Mouse (Mus musculus): ENCODE results near the gene 4930562C15Rik. TPM values are rescaled to one million over a fixed set of nuclear protein-coding genes. Genes with fewer than 3 reads are reported as not detected.

4930562C15Rik gene
- polyA plus RNA-seq, 1 experiment from 2014 or later, result not detected

GRCm38 (mm10) chr16:4907386-4907785 lies 72.2 kb downstream of the 4930562C15Rik start:
- Histone ChIP-seq H3K9ac (no peak overlapping the region), H3K27ac (no peak overlapping the region), H3K27me3 (no peaks in the 10 kb centered on the region), H3K4me3 (replicated peaks) (no peak overlapping the region), H3K4me1 (replicated peaks) (peaks cover 55% of the 10 kb centered on the region), H3K9me3 (replicated peaks) (no peaks in the 10 kb centered on the region), H3K36me3 (peaks cover 28% of the 10 kb centered on the region), H3K4me2 (no peak overlapping the region)
- no peak for DNase-seq
- no peak for ATAC-seq (ENCODE audit: low read depth)
- WGBS (ENCODE audit: insufficient replicate concordance), result 51% methylated on average over 2 of the region's 2 CpGs

GRCm38 (mm10) chr16:4907972-4908371 lies 72.8 kb downstream of the 4930562C15Rik start:
- H3K9ac ChIP-seq, result no peak overlapping the region
- no peak overlapping the region for H3K4me3 ChIP-seq (replicated peaks)
- ATAC-seq (ENCODE audit: low read depth) (peak; percentile 71), DNase-seq (peak; percentile 18)
- no peaks in the 10 kb centered on the region for H3K27me3 ChIP-seq
- peaks cover 32% of the 10 kb centered on the region for H3K36me3 ChIP-seq
- H3K27ac ChIP-seq, result no peak overlapping the region
- peaks cover 55% of the 10 kb centered on the region for H3K4me1 ChIP-seq (replicated peaks)
- WGBS (ENCODE audit: insufficient replicate concordance), result 26% methylated on average over 4 of the region's 5 CpGs
- H3K9me3 ChIP-seq (replicated peaks), result no peaks in the 10 kb centered on the region
- no peak overlapping the region for H3K4me2 ChIP-seq

- peaks cover 48% of the 10 kb centered on the region for H3K4me1 ChIP-seq (replicated peaks)
- no peak overlapping the region for H3K4me3 ChIP-seq (replicated peaks)
- H3K4me2 ChIP-seq, result no peak overlapping the region
- ATAC-seq (ENCODE audit: low read depth) (no peak), DNase-seq (no peak)
- H3K27me3 ChIP-seq, result no peaks in the 10 kb centered on the region
- WGBS (ENCODE audit: insufficient replicate concordance), result 87% methylated on average over 2 of the region's 2 CpGs
- H3K9me3 ChIP-seq (replicated peaks), result no peaks in the 10 kb centered on the region
- no peak overlapping the region for H3K27ac ChIP-seq
- H3K36me3 ChIP-seq, result peaks cover 39% of the 10 kb centered on the region
- no peak overlapping the region for H3K9ac ChIP-seq
Measured at GRCm38 (mm10) chr16:4909745-4910144, 74.5 kb downstream of the 4930562C15Rik start.

GRCm38 (mm10) chr16:4910758-4911157 lies 75.5 kb downstream of the 4930562C15Rik start:
- Histone ChIP-seq H3K27me3 (no peaks in the 10 kb centered on the region), H3K36me3 (peaks cover 44% of the 10 kb centered on the region), H3K4me2 (no peak overlapping the region), H3K9ac (no peak overlapping the region), H3K4me1 (replicated peaks) (peaks cover 39% of the 10 kb centered on the region), H3K27ac (no peak overlapping the region), H3K4me3 (replicated peaks) (no peak overlapping the region), H3K9me3 (replicated peaks) (no peaks in the 10 kb centered on the region)
- DNase-seq (no peak), ATAC-seq (ENCODE audit: low read depth) (no peak)
- 85% methylated on average over 8 of the region's 8 CpGs for WGBS (ENCODE audit: insufficient replicate concordance)

DNA sequence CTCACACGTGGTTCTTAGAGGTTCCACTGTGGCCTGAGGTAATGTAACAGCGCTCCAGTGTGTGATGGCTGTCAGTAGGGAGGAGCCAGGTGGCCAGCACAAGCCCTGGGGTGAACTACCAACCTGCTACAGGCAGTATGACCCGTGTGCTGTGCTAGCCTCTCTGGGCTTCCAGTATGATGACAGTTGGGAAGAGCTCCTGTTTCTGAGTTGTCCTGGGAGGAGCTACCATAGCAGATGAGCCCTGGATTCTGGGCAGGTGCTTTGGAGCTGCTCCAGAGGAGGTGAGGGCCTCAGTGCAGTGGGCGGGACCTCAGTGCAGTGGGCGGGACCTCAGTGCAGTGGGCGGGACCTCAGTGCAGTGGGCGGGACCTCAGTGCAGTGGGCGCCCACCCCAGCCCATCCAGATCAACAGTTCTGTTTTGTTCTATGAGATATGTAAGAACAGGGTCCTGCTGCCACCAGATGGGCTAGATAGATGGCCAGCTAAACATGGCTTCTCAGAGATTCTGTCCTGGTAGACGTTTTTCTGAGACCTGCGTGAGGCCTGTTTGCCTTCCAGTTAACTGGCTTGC lies 76.9 kb downstream of the 4930562C15Rik start:
- Histone ChIP-seq H3K4me3 (replicated peaks) (no peak overlapping the region), H3K9ac (no peak overlapping the region), H3K4me2 (no peak overlapping the region), H3K9me3 (replicated peaks) (no peaks in the 10 kb centered on the region), H3K27ac (peak overlapping the region; percentile 62; the same call in 1 of the 2 replicates), H3K36me3 (peaks cover 55% of the 10 kb centered on the region), H3K27me3 (no peaks in the 10 kb centered on the region), H3K4me1 (replicated peaks) (peaks cover 33% of the 10 kb centered on the region)
- ATAC-seq (ENCODE audit: low read depth), result peak; percentile 47; the same call in 1 of the 2 replicates
- no peak for DNase-seq
- 62% methylated on average over 10 of the region's 10 CpGs for WGBS (ENCODE audit: insufficient replicate concordance)

- no peaks in the 10 kb centered on the region for H3K9me3 ChIP-seq (replicated peaks)
- H3K4me2 ChIP-seq, result peak overlapping the region; percentile 22; the same call in 1 of the 2 replicates
- H3K9ac ChIP-seq, result no peak overlapping the region
- DNase-seq (no peak), ATAC-seq (ENCODE audit: low read depth) (peak; percentile 16; the same call in 1 of the 2 replicates)
- no peak overlapping the region for H3K4me3 ChIP-seq (replicated peaks)
- WGBS (ENCODE audit: insufficient replicate concordance), result 56% methylated on average over 11 of the region's 11 CpGs
- peaks cover 59% of the 10 kb centered on the region for H3K36me3 ChIP-seq
- peaks cover 25% of the 10 kb centered on the region for H3K4me1 ChIP-seq (replicated peaks)
- H3K27me3 ChIP-seq, result no peaks in the 10 kb centered on the region
- H3K27ac ChIP-seq, result peak overlapping the region; percentile 71
Measured at GRCm38 (mm10) chr16:4912907-4913782, 77.9 kb downstream of the 4930562C15Rik start.

GRCm38 (mm10) chr16:4913783-4914735 lies 78.8 kb downstream of the 4930562C15Rik start:
- Histone ChIP-seq H3K4me2 (peak overlapping the region; percentile 22; the same call in 1 of the 2 replicates), H3K4me3 (replicated peaks) (no peak overlapping the region), H3K27ac (peak overlapping the region; percentile 71; the same call in 1 of the 2 replicates), H3K4me1 (replicated peaks) (peaks cover 22% of the 10 kb centered on the region), H3K9me3 (replicated peaks) (no peaks in the 10 kb centered on the region), H3K9ac (no peak overlapping the region), H3K27me3 (no peaks in the 10 kb centered on the region), H3K36me3 (peaks cover 58% of the 10 kb centered on the region)
- 35% methylated on average over 12 of the region's 12 CpGs for WGBS (ENCODE audit: insufficient replicate concordance)
- ATAC-seq (ENCODE audit: low read depth), result peak; percentile 32
- peak; percentile 62 for DNase-seq

GRCm38 (mm10) chr16:4915931-4916330 lies 80.7 kb downstream of the 4930562C15Rik start:
- DNase-seq (no peak), ATAC-seq (ENCODE audit: low read depth) (no peak)
- peaks cover 22% of the 10 kb centered on the region for H3K4me1 ChIP-seq (replicated peaks)
- no peak overlapping the region for H3K4me2 ChIP-seq
- H3K4me3 ChIP-seq (replicated peaks), result no peak overlapping the region
- peak overlapping the region; percentile 4; the same call in 1 of the 2 replicates for H3K27ac ChIP-seq
- H3K36me3 ChIP-seq, result peaks cover 44% of the 10 kb centered on the region
- H3K27me3 ChIP-seq, result no peaks in the 10 kb centered on the region
- WGBS (ENCODE audit: insufficient replicate concordance), result 57% methylated on average over 3 of the region's 3 CpGs
- H3K9ac ChIP-seq, result no peak overlapping the region
- H3K9me3 ChIP-seq (replicated peaks), result no peaks in the 10 kb centered on the region

- H3K27me3 ChIP-seq, result no peaks in the 10 kb centered on the region
- peaks cover 38% of the 10 kb centered on the region for H3K36me3 ChIP-seq
- no peak overlapping the region for H3K4me3 ChIP-seq (replicated peaks)
- H3K4me1 ChIP-seq (replicated peaks), result peaks cover 22% of the 10 kb centered on the region
- WGBS (ENCODE audit: insufficient replicate concordance), result 61% methylated on average over 2 of the region's 2 CpGs
- H3K27ac ChIP-seq, result peak overlapping the region; percentile 4; the same call in 1 of the 2 replicates
- ATAC-seq (ENCODE audit: low read depth) (no peak), DNase-seq (no peak)
- no peak overlapping the region for H3K9ac ChIP-seq
- no peak overlapping the region for H3K4me2 ChIP-seq
- H3K9me3 ChIP-seq (replicated peaks), result no peaks in the 10 kb centered on the region
Measured at GRCm38 (mm10) chr16:4916608-4917007, 81.4 kb downstream of the 4930562C15Rik start.

Data from liver, embryonic 13.5 days (tissue).